Mouse (Mus musculus): ENCODE results near the gene Cog5. TPM values are rescaled to one million over a fixed set of nuclear protein-coding genes. Genes with fewer than 3 reads are reported as not detected.
A peak's percentile ranks its signal among the peaks of the same experiment; 100 is the strongest.

Gene Cog5
- polyA plus RNA-seq, 1 experiment from 2014 or later = 20.7 TPM

DNA sequence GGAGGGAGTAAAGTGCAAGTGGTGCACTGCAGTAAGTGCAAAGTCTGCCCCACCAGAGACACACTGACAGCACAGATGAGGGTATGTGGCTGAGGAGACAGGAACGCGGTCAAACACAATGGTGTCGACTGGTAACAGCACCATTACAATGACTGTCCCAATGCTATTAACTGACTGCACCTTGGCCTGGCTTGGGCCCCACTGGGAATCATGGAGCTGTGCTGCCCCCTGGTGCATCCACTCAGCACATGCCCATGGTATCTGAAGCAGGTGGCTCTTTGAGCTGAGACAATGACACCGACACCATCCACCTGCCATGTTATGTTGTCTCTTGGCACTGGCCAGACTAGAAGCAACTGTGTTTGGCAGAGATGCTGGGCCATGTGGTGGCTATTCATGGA is 272.0 kb downstream of the Cog5 start:
- no peak overlapping the region for H3K9ac ChIP-seq (ENCODE audit: low read depth, low read length)
- no peak overlapping the region for H3K27ac ChIP-seq (ENCODE audit: low read depth, low read length)
- H3K4me3 ChIP-seq (ENCODE audit: low read length) = no peak overlapping the region
- peak; percentile 91 for ATAC-seq
- H3K36me3 ChIP-seq (ENCODE audit: control insufficient read depth, insufficient read depth, low read length) = peaks cover 16% of the 10 kb centered on the region
- H3K9me3 ChIP-seq (ENCODE audit: control insufficient read depth, low read length) = no peaks in the 10 kb centered on the region
- no peak overlapping the region for H3K4me2 ChIP-seq (ENCODE audit: low read length)
- no peaks in the 10 kb centered on the region for H3K27me3 ChIP-seq (replicated peaks; ENCODE audit: control insufficient read depth, insufficient read depth, low read length)
- 31% methylated on average over 4 of the region's 4 CpGs for WGBS
- no peaks in the 10 kb centered on the region for H3K4me1 ChIP-seq (ENCODE audit: control insufficient read depth, insufficient read depth, low read depth, low read length)

GRCm38 (mm10) chr12:31928498-31928897 is 273.8 kb downstream of the Cog5 start:
- H3K27ac ChIP-seq (ENCODE audit: low read depth, low read length) = no peak overlapping the region
- ATAC-seq = no peak
- H3K9ac ChIP-seq (ENCODE audit: low read depth, low read length) = no peak overlapping the region
- H3K9me3 ChIP-seq (ENCODE audit: control insufficient read depth, low read length) = no peaks in the 10 kb centered on the region
- H3K4me1 ChIP-seq (ENCODE audit: control insufficient read depth, insufficient read depth, low read depth, low read length) = no peaks in the 10 kb centered on the region
- H3K4me2 ChIP-seq (ENCODE audit: low read length) = no peak overlapping the region
- peaks cover 16% of the 10 kb centered on the region for H3K36me3 ChIP-seq (ENCODE audit: control insufficient read depth, insufficient read depth, low read length)
- H3K4me3 ChIP-seq (ENCODE audit: low read length) = no peak overlapping the region
- 80% methylated on average over 3 of the region's 3 CpGs for WGBS
- no peaks in the 10 kb centered on the region for H3K27me3 ChIP-seq (replicated peaks; ENCODE audit: control insufficient read depth, insufficient read depth, low read length)

- Histone ChIP-seq H3K9me3 (ENCODE audit: control insufficient read depth, low read length) (no peaks in the 10 kb centered on the region), H3K36me3 (ENCODE audit: control insufficient read depth, insufficient read depth, low read length) (peaks cover 17% of the 10 kb centered on the region), H3K27me3 (replicated peaks; ENCODE audit: control insufficient read depth, insufficient read depth, low read length) (no peaks in the 10 kb centered on the region), H3K4me2 (ENCODE audit: low read length) (no peak overlapping the region), H3K4me1 (ENCODE audit: control insufficient read depth, insufficient read depth, low read depth, low read length) (no peaks in the 10 kb centered on the region), H3K27ac (ENCODE audit: low read depth, low read length) (no peak overlapping the region), H3K9ac (ENCODE audit: low read depth, low read length) (no peak overlapping the region), H3K4me3 (ENCODE audit: low read length) (no peak overlapping the region)
- 97% methylated on average over 3 of the region's 3 CpGs for WGBS
- no peak; the same call in 1 of the 2 replicates for ATAC-seq
Observed at GRCm38 (mm10) chr12:31931818-31932217, 277.1 kb downstream of the Cog5 start.

GRCm38 (mm10) chr12:31936657-31937300 is 282.1 kb downstream of the Cog5 start:
- H3K9ac ChIP-seq (ENCODE audit: low read depth, low read length) = no peak overlapping the region
- H3K27ac ChIP-seq (ENCODE audit: low read depth, low read length) = no peak overlapping the region
- no peaks in the 10 kb centered on the region for H3K4me1 ChIP-seq (ENCODE audit: control insufficient read depth, insufficient read depth, low read depth, low read length)
- 50% methylated on average over 6 of the region's 6 CpGs for WGBS
- no peak overlapping the region for H3K4me2 ChIP-seq (ENCODE audit: low read length)
- no peak overlapping the region for H3K4me3 ChIP-seq (ENCODE audit: low read length)
- no peak for ATAC-seq
- peaks cover 17% of the 10 kb centered on the region for H3K36me3 ChIP-seq (ENCODE audit: control insufficient read depth, insufficient read depth, low read length)
- H3K27me3 ChIP-seq (replicated peaks; ENCODE audit: control insufficient read depth, insufficient read depth, low read length) = no peaks in the 10 kb centered on the region
- H3K9me3 ChIP-seq (ENCODE audit: control insufficient read depth, low read length) = no peaks in the 10 kb centered on the region

- WGBS = 90% methylated on average over 3 of the region's 3 CpGs
- no peaks in the 10 kb centered on the region for H3K9me3 ChIP-seq (ENCODE audit: control insufficient read depth, low read length)
- no peak overlapping the region for H3K9ac ChIP-seq (ENCODE audit: low read depth, low read length)
- peaks cover 20% of the 10 kb centered on the region for H3K36me3 ChIP-seq (ENCODE audit: control insufficient read depth, insufficient read depth, low read length)
- H3K4me2 ChIP-seq (ENCODE audit: low read length) = no peak overlapping the region
- H3K27me3 ChIP-seq (replicated peaks; ENCODE audit: control insufficient read depth, insufficient read depth, low read length) = no peaks in the 10 kb centered on the region
- no peak overlapping the region for H3K4me3 ChIP-seq (ENCODE audit: low read length)
- ATAC-seq = no peak
- no peak overlapping the region for H3K27ac ChIP-seq (ENCODE audit: low read depth, low read length)
- no peaks in the 10 kb centered on the region for H3K4me1 ChIP-seq (ENCODE audit: control insufficient read depth, insufficient read depth, low read depth, low read length)
Observed at GRCm38 (mm10) chr12:31937613-31938012, 282.9 kb downstream of the Cog5 start.

- WGBS = 93% methylated on average over 4 of the region's 4 CpGs
- Histone ChIP-seq H3K36me3 (ENCODE audit: control insufficient read depth, insufficient read depth, low read length) (peaks cover 21% of the 10 kb centered on the region), H3K4me1 (ENCODE audit: control insufficient read depth, insufficient read depth, low read depth, low read length) (no peaks in the 10 kb centered on the region), H3K27me3 (replicated peaks; ENCODE audit: control insufficient read depth, insufficient read depth, low read length) (no peaks in the 10 kb centered on the region), H3K9ac (ENCODE audit: low read depth, low read length) (no peak overlapping the region), H3K4me3 (ENCODE audit: low read length) (no peak overlapping the region), H3K4me2 (ENCODE audit: low read length) (no peak overlapping the region), H3K9me3 (ENCODE audit: control insufficient read depth, low read length) (no peaks in the 10 kb centered on the region), H3K27ac (ENCODE audit: low read depth, low read length) (no peak overlapping the region)
- ATAC-seq = no peak
Observed at GRCm38 (mm10) chr12:31938391-31938997, 283.8 kb downstream of the Cog5 start.

DNA sequence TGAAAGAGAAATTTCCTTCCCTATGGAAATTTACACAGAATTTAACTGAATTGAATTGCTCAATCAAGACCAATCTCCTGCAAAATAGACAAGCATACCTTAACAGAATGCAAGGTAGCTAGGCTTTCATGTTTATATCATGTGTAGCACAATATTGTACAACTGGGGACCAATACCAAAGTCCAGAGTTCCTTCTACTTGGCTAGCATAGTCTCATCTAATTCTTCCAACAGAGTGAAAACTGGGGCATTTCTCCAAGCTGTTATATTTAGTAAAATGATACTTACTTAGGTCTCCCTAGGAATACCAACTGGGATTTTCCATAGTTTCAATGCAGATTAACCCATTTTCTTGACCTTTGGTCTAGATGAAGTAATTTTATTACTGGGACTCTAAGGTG is 284.4 kb downstream of the Cog5 start:
- no peak for ATAC-seq
- H3K36me3 ChIP-seq (ENCODE audit: control insufficient read depth, insufficient read depth, low read length) = peaks cover 21% of the 10 kb centered on the region
- no peaks in the 10 kb centered on the region for H3K4me1 ChIP-seq (ENCODE audit: control insufficient read depth, insufficient read depth, low read depth, low read length)
- no peaks in the 10 kb centered on the region for H3K27me3 ChIP-seq (replicated peaks; ENCODE audit: control insufficient read depth, insufficient read depth, low read length)
- no peak overlapping the region for H3K4me3 ChIP-seq (ENCODE audit: low read length)
- H3K9me3 ChIP-seq (ENCODE audit: control insufficient read depth, low read length) = no peaks in the 10 kb centered on the region
- no peak overlapping the region for H3K4me2 ChIP-seq (ENCODE audit: low read length)
- H3K27ac ChIP-seq (ENCODE audit: low read depth, low read length) = no peak overlapping the region
- no peak overlapping the region for H3K9ac ChIP-seq (ENCODE audit: low read depth, low read length)

- ATAC-seq = no peak
Observed at GRCm38 (mm10) chr12:31943020-31943654, 288.5 kb downstream of the Cog5 start.

GRCm38 (mm10) chr12:31944405-31944804 is 289.7 kb downstream of the Cog5 start:
- Histone ChIP-seq H3K4me2 (ENCODE audit: low read length) (no peak overlapping the region), H3K9ac (ENCODE audit: low read depth, low read length) (no peak overlapping the region), H3K4me1 (ENCODE audit: control insufficient read depth, insufficient read depth, low read depth, low read length) (peaks cover 2% of the 10 kb centered on the region; the same call in 1 of the 2 replicates), H3K9me3 (ENCODE audit: control insufficient read depth, low read length) (no peaks in the 10 kb centered on the region), H3K27ac (ENCODE audit: low read depth, low read length) (no peak overlapping the region), H3K4me3 (ENCODE audit: low read length) (no peak overlapping the region), H3K27me3 (replicated peaks; ENCODE audit: control insufficient read depth, insufficient read depth, low read length) (no peaks in the 10 kb centered on the region), H3K36me3 (ENCODE audit: control insufficient read depth, insufficient read depth, low read length) (peaks cover 5% of the 10 kb centered on the region)
- WGBS = 95% methylated on average over 2 of the region's 2 CpGs
- ATAC-seq = no peak

More at GRCm38 (mm10) chr12:31943020-31943654, 288.5 kb downstream of the Cog5 start:
- Histone ChIP-seq H3K27ac (ENCODE audit: low read depth, low read length) (no peak overlapping the region), H3K4me1 (ENCODE audit: control insufficient read depth, insufficient read depth, low read depth, low read length) (no peaks in the 10 kb centered on the region; the same call in 1 of the 2 replicates), H3K9me3 (ENCODE audit: control insufficient read depth, low read length) (no peaks in the 10 kb centered on the region), H3K9ac (ENCODE audit: low read depth, low read length) (no peak overlapping the region), H3K27me3 (replicated peaks; ENCODE audit: control insufficient read depth, insufficient read depth, low read length) (no peaks in the 10 kb centered on the region), H3K4me3 (ENCODE audit: low read length) (no peak overlapping the region), H3K4me2 (ENCODE audit: low read length) (no peak overlapping the region), H3K36me3 (ENCODE audit: control insufficient read depth, insufficient read depth, low read length) (peaks cover 9% of the 10 kb centered on the region)
- WGBS = 94% methylated on average over 4 of the region's 4 CpGs

Measured in hindbrain, embryonic 16.5 days (tissue).